Mouse (Mus musculus): Measurements from ENCODE around the gene Clasrp.

DNA sequence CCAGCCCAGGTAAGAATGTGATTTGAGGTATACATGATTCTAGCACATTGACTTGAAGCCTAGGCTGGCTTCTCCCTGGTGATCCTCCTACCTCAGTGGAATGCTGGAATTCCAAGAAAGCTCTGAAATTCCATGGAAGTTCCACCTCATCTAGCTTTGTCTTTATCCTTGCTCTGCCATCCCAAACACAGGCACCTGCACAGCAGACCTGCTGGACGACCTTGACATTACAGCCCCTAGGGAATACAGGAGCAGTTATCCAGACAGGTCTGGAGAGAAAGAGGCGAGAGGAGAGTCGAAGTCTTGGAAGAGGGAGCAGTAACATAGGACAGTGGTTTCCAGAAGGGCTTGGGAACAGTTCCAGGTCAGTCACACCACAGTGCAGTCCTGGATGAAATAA lies 34.6 kb downstream of the Clasrp start:
- TF ChIP-seq CTCF (IDR thresholded peaks at IDR 0.05; ENCODE audit: low read depth) (no peak), EP300 (optimal IDR thresholded peaks at IDR 0.05) (no peak)
